Mouse (Mus musculus): ENCODE measurements around the gene Tfap2a. TPM values are rescaled to one million over a fixed set of nuclear protein-coding genes. Genes with fewer than 3 reads are reported as not detected.
A peak's percentile ranks its signal among the peaks of the same experiment; 100 is the strongest.

The Tfap2a gene
- polyA plus RNA-seq, 1 experiment from 2014 or later = 15.5 TPM

GRCm38 (mm10) chr13:40719066-40719740 lies 19.0 kb downstream of the Tfap2a start:
- H3K36me3 ChIP-seq = no peaks in the 10 kb centered on the region; the same call in 1 of the 2 replicates
- no peak overlapping the region for H3K27ac ChIP-seq
- H3K4me2 ChIP-seq (replicated peaks) = peak overlapping the region; percentile 18; the same call in 1 of the 2 replicates
- H3K9ac ChIP-seq = no peak overlapping the region
- H3K4me3 ChIP-seq = no peak overlapping the region
- peaks cover 66% of the 10 kb centered on the region for H3K27me3 ChIP-seq (replicated peaks)
- peaks cover 17% of the 10 kb centered on the region for H3K4me1 ChIP-seq
- no peaks in the 10 kb centered on the region for H3K9me3 ChIP-seq
- WGBS = 28% methylated on average over 14 of the region's 14 CpGs
- ATAC-seq (ENCODE audit: low FRiP score, low read depth) = no peak

GRCm38 (mm10) chr13:40716771-40717716 lies 21.1 kb downstream of the Tfap2a start:
- Histone ChIP-seq H3K4me2 (replicated peaks) (peak overlapping the region; percentile 45), H3K9ac (0 out of 2 replicates have a peak overlapping the region, but pooled peaks have one; percentile 17), H3K4me3 (no peak overlapping the region)

GRCm38 (mm10) chr13:40714531-40714930 lies 23.6 kb downstream of the Tfap2a start:
- Histone ChIP-seq H3K4me1 (peaks cover 27% of the 10 kb centered on the region), H3K27me3 (replicated peaks) (peaks cover 80% of the 10 kb centered on the region), H3K9ac (no peak overlapping the region), H3K27ac (no peak overlapping the region), H3K36me3 (no peaks in the 10 kb centered on the region), H3K4me3 (no peak overlapping the region), H3K9me3 (no peaks in the 10 kb centered on the region), H3K4me2 (replicated peaks) (no peak overlapping the region)
- 5% methylated on average over 2 of the region's 2 CpGs for WGBS
- ATAC-seq (ENCODE audit: low FRiP score, low read depth) = no peak

More at GRCm38 (mm10) chr13:40716771-40717716, 21.1 kb downstream of the Tfap2a start:
- WGBS = 3% methylated on average over 36 of the region's 37 CpGs
- H3K36me3 ChIP-seq = no peaks in the 10 kb centered on the region; the same call in 1 of the 2 replicates
- peaks cover 81% of the 10 kb centered on the region for H3K27me3 ChIP-seq (replicated peaks)
- peaks cover 18% of the 10 kb centered on the region for H3K4me1 ChIP-seq
- no peak overlapping the region for H3K27ac ChIP-seq
- ATAC-seq (ENCODE audit: low FRiP score, low read depth) = no peak
- H3K9me3 ChIP-seq = no peaks in the 10 kb centered on the region

- no peak overlapping the region for H3K4me2 ChIP-seq (replicated peaks)
- H3K9ac ChIP-seq = no peak overlapping the region
- H3K36me3 ChIP-seq = no peaks in the 10 kb centered on the region
- WGBS = 3% methylated on average over 5 of the region's 5 CpGs
- H3K27me3 ChIP-seq (replicated peaks) = peaks cover 80% of the 10 kb centered on the region
- H3K4me1 ChIP-seq = peaks cover 29% of the 10 kb centered on the region
- no peak for ATAC-seq (ENCODE audit: low FRiP score, low read depth)
- H3K9me3 ChIP-seq = no peaks in the 10 kb centered on the region
- no peak overlapping the region for H3K4me3 ChIP-seq
- no peak overlapping the region for H3K27ac ChIP-seq
Measured at GRCm38 (mm10) chr13:40713681-40714080, 24.5 kb downstream of the Tfap2a start.

- Histone ChIP-seq H3K4me3 (no peak overlapping the region), H3K36me3 (no peaks in the 10 kb centered on the region), H3K4me1 (peaks cover 32% of the 10 kb centered on the region), H3K4me2 (replicated peaks) (no peak overlapping the region), H3K9me3 (no peaks in the 10 kb centered on the region), H3K9ac (no peak overlapping the region), H3K27ac (no peak overlapping the region), H3K27me3 (replicated peaks) (peaks cover 80% of the 10 kb centered on the region)
- 5% methylated on average over 4 of the region's 4 CpGs for WGBS
- ATAC-seq (ENCODE audit: low FRiP score, low read depth) = no peak
Measured at GRCm38 (mm10) chr13:40713241-40713640, 24.9 kb downstream of the Tfap2a start.

GRCm38 (mm10) chr13:40712526-40712832 lies 25.7 kb downstream of the Tfap2a start:
- Histone ChIP-seq H3K9ac (no peak overlapping the region), H3K36me3 (no peaks in the 10 kb centered on the region), H3K4me2 (replicated peaks) (no peak overlapping the region), H3K27me3 (replicated peaks) (peaks cover 80% of the 10 kb centered on the region), H3K9me3 (no peaks in the 10 kb centered on the region), H3K4me1 (peaks cover 33% of the 10 kb centered on the region), H3K4me3 (no peak overlapping the region), H3K27ac (no peak overlapping the region)
- ATAC-seq (ENCODE audit: low FRiP score, low read depth) = peak; percentile 15; the same call in 1 of the 2 replicates
- WGBS = 1% methylated on average over 4 of the region's 4 CpGs

- Histone ChIP-seq H3K4me3 (no peak overlapping the region), H3K4me1 (peaks cover 29% of the 10 kb centered on the region), H3K9ac (no peak overlapping the region), H3K27ac (no peak overlapping the region), H3K4me2 (replicated peaks) (no peak overlapping the region), H3K36me3 (no peaks in the 10 kb centered on the region), H3K9me3 (no peaks in the 10 kb centered on the region), H3K27me3 (replicated peaks) (peaks cover 80% of the 10 kb centered on the region)
- ATAC-seq (ENCODE audit: low FRiP score, low read depth) = peak; percentile 42; the same call in 1 of the 2 replicates
- under 1% methylated on average over 7 of the region's 7 CpGs for WGBS
Measured at GRCm38 (mm10) chr13:40711661-40712525, 26.3 kb downstream of the Tfap2a start.

GRCm38 (mm10) chr13:40710062-40710342 lies 28.2 kb downstream of the Tfap2a start:
- 1% methylated on average over 11 of the region's 11 CpGs for WGBS
- H3K4me3 ChIP-seq = no peak overlapping the region; the same call in 1 of the 2 replicates
- peak overlapping the region; percentile 33; the same call in 1 of the 2 replicates for H3K9ac ChIP-seq

GRCm38 (mm10) chr13:40709321-40710061 lies 28.7 kb downstream of the Tfap2a start:
- H3K4me1 ChIP-seq = peaks cover 41% of the 10 kb centered on the region
- no peaks in the 10 kb centered on the region for H3K36me3 ChIP-seq
- 1% methylated on average over 21 of the region's 21 CpGs for WGBS
- H3K4me2 ChIP-seq (replicated peaks) = peak overlapping the region; percentile 50
- no peaks in the 10 kb centered on the region for H3K9me3 ChIP-seq
- H3K27ac ChIP-seq = 0 out of 2 replicates have a peak overlapping the region, but pooled peaks have one; percentile 15
- H3K9ac ChIP-seq = peak overlapping the region; percentile 33; the same call in 1 of the 2 replicates
- H3K27me3 ChIP-seq (replicated peaks) = peaks cover 86% of the 10 kb centered on the region
- H3K4me3 ChIP-seq = peak overlapping the region; percentile 15; the same call in 1 of the 2 replicates
- ATAC-seq (ENCODE audit: low FRiP score, low read depth) = no peak

More at GRCm38 (mm10) chr13:40710062-40710342, 28.2 kb downstream of the Tfap2a start:
- Histone ChIP-seq H3K36me3 (no peaks in the 10 kb centered on the region), H3K4me2 (replicated peaks) (peak overlapping the region; percentile 50), H3K27ac (no peak overlapping the region), H3K4me1 (peaks cover 36% of the 10 kb centered on the region), H3K27me3 (replicated peaks) (peaks cover 86% of the 10 kb centered on the region), H3K9me3 (no peaks in the 10 kb centered on the region)
- no peak for ATAC-seq (ENCODE audit: low FRiP score, low read depth)

GRCm38 (mm10) chr13:40708913-40709312 lies 29.3 kb downstream of the Tfap2a start:
- under 1% methylated on average over 26 of the region's 26 CpGs for WGBS
- Histone ChIP-seq H3K36me3 (no peaks in the 10 kb centered on the region), H3K27ac (no peak overlapping the region), H3K4me3 (peak overlapping the region; percentile 15; the same call in 1 of the 2 replicates), H3K9ac (no peak overlapping the region; the same call in 1 of the 2 replicates), H3K27me3 (replicated peaks) (peaks cover 88% of the 10 kb centered on the region), H3K4me1 (peaks cover 45% of the 10 kb centered on the region), H3K9me3 (no peaks in the 10 kb centered on the region), H3K4me2 (replicated peaks) (peak overlapping the region; percentile 50)
- peak; percentile 45 for ATAC-seq (ENCODE audit: low FRiP score, low read depth)

GRCm38 (mm10) chr13:40708271-40708670 lies 29.9 kb downstream of the Tfap2a start:
- peak overlapping the region; percentile 50 for H3K4me2 ChIP-seq (replicated peaks)
- H3K4me1 ChIP-seq = peaks cover 51% of the 10 kb centered on the region
- peaks cover 88% of the 10 kb centered on the region for H3K27me3 ChIP-seq (replicated peaks)
- no peaks in the 10 kb centered on the region for H3K36me3 ChIP-seq
- H3K9me3 ChIP-seq = no peaks in the 10 kb centered on the region
- no peak overlapping the region for H3K4me3 ChIP-seq
- H3K9ac ChIP-seq = no peak overlapping the region
- ATAC-seq (ENCODE audit: low FRiP score, low read depth) = no peak
- WGBS = 0% methylated on average over 5 of the region's 5 CpGs
- peak overlapping the region; percentile 20; the same call in 1 of the 2 replicates for H3K27ac ChIP-seq
